Mouse (Mus musculus) lung, adult 2 months (tissue): ENCODE measurements around the gene 5530401A14Rik. TPM values are rescaled to one million over a fixed set of nuclear protein-coding genes. Genes with fewer than 3 reads are reported as not detected.

Source experiments
- DNase-seq: peaks from one replicate; pipeline ENCODE4 v3.0.0; 2022
- H3K4me1 ChIP-seq: fragments of 200-500 bp; 2 replicates; pipeline ENCODE4 v1.6.1; 2011; ENCODE audit warnings: low read length; ENCODE audit not compliant: control insufficient read depth, insufficient read depth
- H3K4me3 ChIP-seq: fragments of 200-500 bp; replicated peaks from 2 replicates; pipeline ENCODE3; 2011; ENCODE audit warnings: low read depth, mild to moderate bottlenecking, control low read depth, low read length; ENCODE audit errors: extremely low read depth
- CTCF ChIP-seq: fragments of 200-500 bp; IDR thresholded peaks from 2 replicates; pipeline ENCODE4 v1.5.1; 2011; ENCODE audit warnings: mild to moderate bottlenecking, low read length, control low read depth; ENCODE audit not compliant: insufficient read depth
- POLR2A ChIP-seq: fragments of 200-500 bp; IDR thresholded peaks from 2 replicates; pipeline ENCODE4 v1.6.1; 2011; ENCODE audit warnings: low read depth, mild to moderate bottlenecking, control low read depth, low read length, borderline replicate concordance; ENCODE audit errors: extremely low read depth
- WGBS: fragments of 180-500 bp; shearing (Covaris S2); methylation state at CpG from one replicate; pipeline ENCODE4 v1.1.7; 2018; 5-methylcytosine and 5-hydroxymethylcytosine counted together
- polyA plus RNA-seq: library from polyadenylated mRNA; depleted of rRNA; stranded (reverse); fragments of >200 nt; gene quantifications from 2 replicates; pipeline ENCODE4 v1.2.3, GENCODE M21; 2012

Gene 5530401A14Rik
- polyA plus RNA-seq, 1 experiment: not detected

DNA sequence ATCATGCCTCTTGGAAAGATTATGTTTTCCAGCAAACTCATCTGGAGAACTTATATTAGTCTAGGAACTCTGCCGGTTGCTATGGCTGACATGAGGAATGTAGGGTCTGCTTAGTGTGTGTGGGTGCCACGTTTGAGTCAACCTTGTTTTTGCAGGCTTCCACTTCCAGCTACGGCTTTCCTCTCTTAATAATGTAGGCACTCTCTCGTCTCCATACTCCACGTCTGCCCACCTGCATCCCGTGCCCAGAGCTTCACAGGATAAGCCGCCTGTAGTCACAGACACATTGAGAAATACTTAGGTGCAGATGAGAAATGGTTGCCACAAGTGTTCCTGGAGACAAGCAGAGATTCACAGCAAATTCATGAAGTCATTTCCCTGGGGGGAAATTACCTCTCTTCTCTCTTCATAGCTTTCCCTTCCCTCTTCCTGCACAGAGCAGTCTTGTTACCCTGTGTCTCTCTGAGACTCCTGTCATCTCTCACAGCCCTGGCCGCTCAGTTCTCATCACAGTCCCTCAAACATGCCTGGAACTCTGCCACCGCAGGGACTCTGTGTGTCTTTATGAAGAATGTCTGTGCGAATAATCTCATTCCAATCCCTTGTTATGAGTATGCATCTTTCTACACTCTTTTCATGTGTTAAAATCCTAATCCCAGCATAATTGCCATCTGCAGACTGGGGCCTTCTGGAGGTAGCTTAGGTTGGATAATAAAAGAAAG, 5.3 kb downstream of the 5530401A14Rik start:
- no peaks in the 10 kb centered on the region for H3K4me1 ChIP-seq
- DNase-seq: no peak
- no peak overlapping the region for H3K4me3 ChIP-seq
- 62% methylated on average over 10 of the region's 10 CpGs for WGBS
- TF ChIP-seq CTCF (no peak), POLR2A (no peak)

GRCm38 (mm10) chr11:81871506-81872213, 11.2 kb downstream of the 5530401A14Rik start:
- 33% methylated on average over 9 of the region's 9 CpGs for WGBS

DNA sequence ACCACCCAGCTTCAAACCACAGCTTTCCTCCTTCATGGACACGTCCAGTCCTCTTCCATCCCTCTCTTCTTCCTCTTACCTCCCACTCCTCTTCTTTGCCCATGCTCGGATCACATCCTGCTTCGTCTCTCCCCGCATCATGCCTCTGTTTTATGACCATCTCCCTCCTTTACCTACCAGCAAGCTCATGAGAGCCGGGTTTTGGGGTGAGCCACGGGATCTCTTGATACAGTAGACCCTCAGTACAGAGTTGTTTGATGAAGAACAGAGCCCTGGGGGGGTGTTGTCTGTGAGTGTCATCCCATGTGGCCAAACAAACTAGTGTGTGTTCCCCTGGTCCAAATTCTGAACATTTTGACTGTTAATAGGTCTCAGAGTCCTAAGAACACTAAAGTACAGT, 36.0 kb downstream of the 5530401A14Rik start:
- no peak for DNase-seq
- no peak for TF ChIP-seq CTCF
- 77% methylated on average over 6 of the region's 6 CpGs for WGBS
- Histone ChIP-seq H3K4me3 (no peak overlapping the region), H3K4me1 (no peaks in the 10 kb centered on the region)

More at GRCm38 (mm10) chr11:81871506-81872213, 11.2 kb downstream of the 5530401A14Rik start:
- Histone ChIP-seq H3K4me1 (no peaks in the 10 kb centered on the region), H3K4me3 (no peak overlapping the region)
- no peak for DNase-seq
- TF ChIP-seq CTCF (no peak), POLR2A (no peak)

GRCm38 (mm10) chr11:81897547-81898354, 37.3 kb downstream of the 5530401A14Rik start:
- no peak for DNase-seq
- Histone ChIP-seq H3K4me3 (no peak overlapping the region), H3K4me1 (no peaks in the 10 kb centered on the region)
- WGBS: 16% methylated on average over 8 of the region's 8 CpGs
- no peak for TF ChIP-seq POLR2A
- no peak for TF ChIP-seq CTCF

DNA sequence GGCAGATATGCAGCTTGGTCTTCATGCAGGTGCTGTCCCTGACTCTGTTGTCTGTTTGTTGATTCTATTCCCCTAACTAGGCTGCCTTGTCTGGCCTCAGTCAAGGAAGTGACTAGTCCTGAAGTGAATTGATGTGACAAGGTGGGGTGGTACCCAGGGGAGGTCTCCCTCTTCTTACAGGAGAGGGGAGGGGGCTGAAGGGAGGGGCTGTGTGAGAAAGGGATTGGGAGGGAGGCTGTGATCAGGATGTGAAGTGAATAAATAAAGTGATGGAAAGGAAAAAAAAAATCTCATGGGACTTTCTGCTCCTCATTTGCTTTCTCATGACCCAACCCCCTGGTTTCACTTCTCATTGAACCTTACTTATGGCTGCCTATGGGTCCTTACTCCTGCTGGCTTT, 41.8 kb downstream of the 5530401A14Rik start:
- no peaks in the 10 kb centered on the region for H3K4me1 ChIP-seq
- no peak overlapping the region for H3K4me3 ChIP-seq
- TF ChIP-seq CTCF (no peak), POLR2A (no peak)
- DNase-seq: no peak

DNA sequence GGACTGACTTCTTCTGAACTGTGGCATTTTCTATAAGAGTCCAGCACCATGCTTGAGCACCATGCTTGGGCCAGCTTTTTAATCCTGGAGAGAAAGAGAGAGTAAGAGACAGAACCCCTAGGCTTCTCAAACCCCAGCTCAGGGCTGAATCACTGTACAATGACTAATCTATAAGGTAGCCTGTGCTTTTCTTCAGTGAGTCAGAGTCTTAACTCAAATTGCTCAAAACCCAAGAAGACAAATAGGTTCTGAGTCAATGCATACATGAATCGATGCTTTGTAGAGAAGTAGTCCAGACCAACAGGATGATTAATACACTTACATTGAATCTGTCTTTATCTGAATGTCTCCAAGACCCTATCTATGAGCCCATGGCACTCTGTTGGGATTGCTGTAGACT, 48.3 kb downstream of the 5530401A14Rik start:
- TF ChIP-seq POLR2A (no peak), CTCF (no peak)
- 71% methylated on average over 1 of the region's 1 CpGs for WGBS
- H3K4me1 ChIP-seq: no peaks in the 10 kb centered on the region
- no peak for DNase-seq
- no peak overlapping the region for H3K4me3 ChIP-seq

- DNase-seq: no peak
- TF ChIP-seq POLR2A (no peak), CTCF (no peak)
- H3K4me3 ChIP-seq: no peak overlapping the region
- 61% methylated on average over 5 of the region's 5 CpGs for WGBS
- H3K4me1 ChIP-seq: no peaks in the 10 kb centered on the region
Observed at GRCm38 (mm10) chr11:81909397-81909894, 49.0 kb downstream of the 5530401A14Rik start.

DNA sequence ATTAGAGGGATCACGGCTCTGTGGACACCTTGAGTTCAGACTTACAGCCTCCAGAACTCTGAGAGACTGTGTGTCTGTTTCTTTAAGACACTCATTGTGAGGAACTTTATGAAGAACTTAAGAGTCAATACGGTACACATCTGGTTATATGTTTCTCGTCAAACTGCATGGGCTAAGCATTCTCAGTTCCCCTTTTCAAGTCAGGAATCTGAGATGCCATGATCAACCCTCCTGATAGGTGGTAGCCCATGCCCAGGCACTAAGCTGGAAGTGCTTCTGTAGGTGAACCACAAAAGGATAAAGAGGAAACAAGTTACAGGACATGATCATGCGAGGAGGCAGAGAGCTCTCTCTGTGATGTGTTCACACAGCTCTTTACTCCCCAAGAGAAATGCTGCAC, 52.6 kb downstream of the 5530401A14Rik start:
- Histone ChIP-seq H3K4me3 (no peak overlapping the region), H3K4me1 (no peaks in the 10 kb centered on the region)
- TF ChIP-seq POLR2A (no peak), CTCF (no peak)
- 69% methylated on average over 4 of the region's 4 CpGs for WGBS
- no peak for DNase-seq

- no peak for DNase-seq
- TF ChIP-seq CTCF (no peak), POLR2A (no peak)
- no peaks in the 10 kb centered on the region for H3K4me1 ChIP-seq
- WGBS: 43% methylated on average over 6 of the region's 6 CpGs
- H3K4me3 ChIP-seq: no peak overlapping the region
Observed at GRCm38 (mm10) chr11:81915501-81915900, 55.0 kb downstream of the 5530401A14Rik start.
